Mouse (Mus musculus) embryonic facial prominence, embryonic 10.5 days (tissue): ENCODE measurements around the gene Efl1. TPM values are rescaled to one million over a fixed set of nuclear protein-coding genes. Genes with fewer than 3 reads are reported as not detected.

ENCODE experiments used
- DNase-seq: peaks from one replicate; pipeline ENCODE4 v3.0.0-alpha.2; 2017; ENCODE audit warnings: low spot score
- H3K27ac ChIP-seq: fragments of 300-500 bp; sonication (generic); replicated peaks from 2 replicates; pipeline ENCODE4 v1.5.1; 2016; ENCODE audit warnings: mild to moderate bottlenecking
- H3K27me3 ChIP-seq: fragments of 300-500 bp; sonication (generic); replicated peaks from 2 replicates; pipeline ENCODE4 v1.6.1; 2016; ENCODE audit warnings: low read depth, mild to moderate bottlenecking; ENCODE audit not compliant: poor library complexity, severe bottlenecking
- H3K36me3 ChIP-seq: fragments of 300-500 bp; sonication (generic); replicated peaks from 2 replicates; pipeline ENCODE4 v1.6.1; 2016; ENCODE audit warnings: mild to moderate bottlenecking, moderate library complexity
- H3K4me1 ChIP-seq: fragments of 300-500 bp; sonication (generic); 2 replicates; pipeline ENCODE4 v1.6.1; 2016
- H3K4me3 ChIP-seq: fragments of 300-500 bp; sonication (generic); 2 replicates; pipeline ENCODE4 v1.5.1; 2016; ENCODE audit warnings: mild to moderate bottlenecking, moderate library complexity
- H3K9me3 ChIP-seq: fragments of 300-500 bp; sonication (generic); 2 replicates; pipeline ENCODE4 v1.6.1; 2016; ENCODE audit warnings: mild to moderate bottlenecking
- WGBS: fragments of 180-500 bp; shearing (Covaris S2); methylation state at CpG from one replicate; pipeline ENCODE4 v1.1.7; 2016; 5-methylcytosine and 5-hydroxymethylcytosine counted together
- polyA plus RNA-seq: library from polyadenylated mRNA; unstranded; fragments of >200 nt; fragmentation: Nextera tagmentation; extraction: Ambion mirVana; gene quantifications from 2 replicates; pipeline ENCODE4 v1.2.1, GENCODE M21; 2016

Efl1 gene
- polyA plus RNA-seq, 1 experiment from 2014 or later, result 23.1 TPM

DNA sequence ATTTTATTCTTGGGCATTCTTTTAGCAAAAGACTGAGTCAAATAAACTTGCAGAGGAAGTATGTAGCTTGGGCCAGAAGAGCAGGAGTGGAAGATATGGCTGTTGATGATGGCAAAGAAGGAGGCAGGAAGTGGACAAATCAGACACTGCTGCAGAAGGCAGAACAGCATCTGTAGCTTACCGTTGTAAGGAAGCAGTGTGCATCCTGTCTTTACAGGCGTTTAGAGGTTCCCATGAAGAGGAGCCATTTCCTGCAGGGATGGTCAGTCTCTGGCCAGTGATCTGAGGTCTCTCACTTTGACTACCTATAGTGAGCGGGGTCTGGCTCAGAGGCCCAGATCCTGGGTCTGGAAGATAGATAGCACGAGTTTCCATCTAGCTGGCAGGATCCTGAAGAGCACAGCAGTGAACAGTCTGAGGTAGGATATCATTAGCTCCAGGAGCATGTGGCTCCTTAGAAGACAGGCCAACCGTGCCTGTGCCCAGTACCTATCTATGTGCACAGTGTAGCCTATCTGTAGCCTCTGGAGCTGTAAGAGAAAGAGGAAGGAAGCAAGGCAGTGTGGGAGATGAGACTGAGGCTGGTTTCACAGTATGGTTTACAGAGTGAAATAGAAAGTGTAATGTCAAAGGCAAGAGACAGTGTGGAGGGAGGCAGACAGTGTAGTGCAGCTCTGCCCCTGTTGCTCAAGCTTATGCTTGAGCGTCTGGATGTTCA, 42.8 kb downstream of the Efl1 start:
- Histone ChIP-seq H3K9me3 (no peaks in the 10 kb centered on the region), H3K4me1 (peaks cover 9% of the 10 kb centered on the region), H3K36me3 (peaks cover 78% of the 10 kb centered on the region), H3K27ac (no peak overlapping the region), H3K4me3 (no peak overlapping the region), H3K27me3 (no peaks in the 10 kb centered on the region)
- 88% methylated on average over 6 of the region's 6 CpGs for WGBS
- no peak for DNase-seq

DNA sequence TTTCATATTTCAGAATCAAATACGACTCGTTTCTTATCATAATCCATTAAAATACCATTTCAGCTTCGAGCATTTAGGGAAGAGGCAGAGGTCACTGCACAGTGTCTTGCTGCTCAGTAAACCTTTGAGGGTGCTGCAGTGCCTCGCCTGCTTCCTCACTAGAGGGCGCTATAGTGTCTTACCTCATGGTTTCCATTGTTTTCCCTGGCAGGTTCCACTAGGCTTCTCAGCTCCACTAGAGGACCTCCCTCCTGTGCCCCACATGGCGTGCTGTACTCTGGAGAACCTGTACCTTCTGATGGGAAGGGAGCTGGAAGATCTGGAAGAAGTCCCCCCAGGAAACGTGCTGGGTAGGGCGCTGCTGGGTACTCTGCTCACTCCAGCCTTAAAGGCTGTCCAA, 49.3 kb downstream of the Efl1 start:
- no peaks in the 10 kb centered on the region for H3K27me3 ChIP-seq
- no peak for DNase-seq
- H3K36me3 ChIP-seq, result peaks cover 72% of the 10 kb centered on the region
- no peaks in the 10 kb centered on the region for H3K9me3 ChIP-seq
- no peak overlapping the region for H3K27ac ChIP-seq
- no peak overlapping the region for H3K4me3 ChIP-seq
- H3K4me1 ChIP-seq, result peaks cover 8% of the 10 kb centered on the region; the same call in 1 of the 2 replicates
- WGBS, result 79% methylated on average over 8 of the region's 8 CpGs

GRCm38 (mm10) chr7:82698968-82699367, 50.6 kb downstream of the Efl1 start:
- Histone ChIP-seq H3K27me3 (no peaks in the 10 kb centered on the region), H3K4me3 (no peak overlapping the region), H3K9me3 (no peaks in the 10 kb centered on the region), H3K27ac (no peak overlapping the region), H3K36me3 (peaks cover 59% of the 10 kb centered on the region), H3K4me1 (peaks cover 17% of the 10 kb centered on the region; the same call in 1 of the 2 replicates)
- no peak for DNase-seq
- WGBS, result 97% methylated on average over 3 of the region's 3 CpGs

DNA sequence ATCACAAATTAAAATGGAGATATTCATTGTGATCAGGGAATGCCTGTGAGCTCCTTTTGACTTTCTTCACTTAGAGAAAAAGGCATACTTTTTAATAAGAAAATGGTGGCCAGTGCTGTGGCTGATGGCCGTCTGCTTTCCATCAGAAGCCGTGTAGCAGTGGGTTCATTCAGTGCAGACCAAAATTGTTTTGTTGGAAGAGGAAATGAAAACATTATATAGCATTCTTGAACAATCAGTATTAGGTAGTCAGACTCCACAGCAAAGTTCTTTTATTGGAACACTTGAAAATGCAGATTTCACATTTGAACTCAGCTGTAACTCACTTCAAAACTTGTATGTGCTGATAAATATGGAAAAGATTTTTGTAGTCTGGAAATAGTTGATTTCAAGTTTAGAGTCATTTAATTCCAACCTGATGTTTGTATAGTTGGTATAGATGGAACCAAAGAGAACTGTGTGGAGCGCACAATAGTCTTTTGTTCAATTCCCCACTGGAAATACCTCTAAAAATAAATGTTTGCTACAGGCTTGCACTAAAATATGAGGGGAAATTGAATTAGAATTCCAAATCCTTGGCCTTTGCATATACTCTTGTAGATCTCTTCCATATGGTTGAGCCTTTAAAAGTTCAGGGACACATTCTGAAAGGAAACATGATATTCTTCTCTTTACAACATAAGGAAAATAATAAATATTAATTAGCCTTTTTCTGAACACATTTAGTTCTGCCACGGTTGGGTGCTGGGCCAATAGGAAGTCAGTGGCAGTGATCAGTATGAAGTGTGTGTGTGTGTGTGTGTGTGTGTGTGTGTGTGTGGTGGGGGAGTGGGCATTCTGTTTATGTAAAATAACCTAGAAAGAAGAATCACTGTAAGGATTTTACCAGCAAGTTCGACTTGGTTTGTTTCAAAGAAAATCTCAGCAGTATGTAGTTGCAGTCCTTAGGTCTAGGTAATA, 54.2 kb downstream of the Efl1 start:
- H3K27ac ChIP-seq, result peak overlapping the region; percentile 74; the same call in 1 of the 2 replicates
- 56% methylated on average over 5 of the region's 5 CpGs for WGBS
- H3K36me3 ChIP-seq, result peaks cover 44% of the 10 kb centered on the region
- H3K4me3 ChIP-seq, result no peak overlapping the region
- peaks cover 18% of the 10 kb centered on the region; the same call in 1 of the 2 replicates for H3K4me1 ChIP-seq
- no peaks in the 10 kb centered on the region for H3K9me3 ChIP-seq
- no peaks in the 10 kb centered on the region for H3K27me3 ChIP-seq
- DNase-seq, result peak; percentile 48

DNA sequence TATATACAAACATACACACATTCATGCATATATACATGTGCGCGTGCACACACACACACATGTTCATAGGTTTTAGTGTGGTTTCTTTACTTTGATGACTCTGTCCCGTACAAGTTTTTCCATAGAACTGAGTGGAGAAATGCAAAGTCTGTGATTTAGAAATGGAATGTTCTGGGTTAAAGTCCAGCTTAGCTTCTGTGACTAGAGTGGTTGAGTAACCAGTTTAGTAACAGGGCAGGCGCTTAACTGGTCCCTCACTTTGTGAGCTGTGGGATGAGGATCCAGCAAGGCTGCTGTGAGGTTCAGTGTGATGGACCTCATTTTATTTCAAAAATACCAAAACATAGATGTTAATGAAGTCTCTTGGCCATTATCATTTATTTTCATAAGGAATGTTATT, 60.8 kb downstream of the Efl1 start:
- peaks cover 11% of the 10 kb centered on the region; the same call in 1 of the 2 replicates for H3K4me1 ChIP-seq
- no peaks in the 10 kb centered on the region for H3K27me3 ChIP-seq
- DNase-seq, result no peak
- no peaks in the 10 kb centered on the region for H3K9me3 ChIP-seq
- H3K27ac ChIP-seq, result no peak overlapping the region
- no peak overlapping the region for H3K4me3 ChIP-seq
- WGBS, result 96% methylated on average over 4 of the region's 4 CpGs
- H3K36me3 ChIP-seq, result peaks cover 18% of the 10 kb centered on the region

DNA sequence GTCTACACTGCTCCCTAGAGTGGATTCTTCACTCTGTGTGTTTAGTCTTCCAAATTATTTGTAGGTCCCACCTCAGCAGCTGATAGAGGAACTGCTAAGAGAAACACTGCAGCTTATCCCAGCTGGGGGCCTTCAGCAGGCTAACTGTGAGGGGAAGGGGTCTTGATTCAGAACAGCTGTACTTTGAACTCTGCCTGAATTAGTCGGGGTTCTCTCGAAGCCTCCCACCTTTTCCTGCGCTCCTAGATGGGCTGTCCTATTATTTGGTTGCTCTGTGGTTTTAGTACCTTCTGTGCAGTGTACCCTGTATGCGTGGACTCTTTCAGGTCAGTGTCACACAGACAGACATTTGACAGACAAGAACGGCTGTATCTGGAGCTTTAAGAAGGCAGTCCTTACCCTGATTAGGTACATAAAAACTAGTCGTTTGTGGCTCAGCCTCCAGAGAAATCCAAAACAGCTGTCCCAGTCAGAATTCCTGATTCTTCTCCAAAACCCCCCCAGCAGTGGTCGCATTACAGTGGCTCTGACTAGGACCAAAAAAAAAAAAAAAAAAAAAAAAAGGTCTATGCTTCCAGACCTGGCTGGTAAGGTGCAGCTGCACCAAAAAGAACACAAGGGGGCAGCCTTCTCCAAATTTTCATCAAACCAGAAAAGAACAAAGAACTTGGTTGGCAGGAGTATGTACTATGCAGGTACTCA, 66.9 kb downstream of the Efl1 start:
- H3K4me1 ChIP-seq, result peaks cover 61% of the 10 kb centered on the region
- H3K27me3 ChIP-seq, result no peaks in the 10 kb centered on the region
- DNase-seq, result peak; percentile 77
- peaks cover 5% of the 10 kb centered on the region for H3K36me3 ChIP-seq
- H3K27ac ChIP-seq, result peak overlapping the region; percentile 87
- no peaks in the 10 kb centered on the region for H3K9me3 ChIP-seq
- peak overlapping the region; percentile 13; the same call in 1 of the 2 replicates for H3K4me3 ChIP-seq
- 30% methylated on average over 7 of the region's 7 CpGs for WGBS

DNA sequence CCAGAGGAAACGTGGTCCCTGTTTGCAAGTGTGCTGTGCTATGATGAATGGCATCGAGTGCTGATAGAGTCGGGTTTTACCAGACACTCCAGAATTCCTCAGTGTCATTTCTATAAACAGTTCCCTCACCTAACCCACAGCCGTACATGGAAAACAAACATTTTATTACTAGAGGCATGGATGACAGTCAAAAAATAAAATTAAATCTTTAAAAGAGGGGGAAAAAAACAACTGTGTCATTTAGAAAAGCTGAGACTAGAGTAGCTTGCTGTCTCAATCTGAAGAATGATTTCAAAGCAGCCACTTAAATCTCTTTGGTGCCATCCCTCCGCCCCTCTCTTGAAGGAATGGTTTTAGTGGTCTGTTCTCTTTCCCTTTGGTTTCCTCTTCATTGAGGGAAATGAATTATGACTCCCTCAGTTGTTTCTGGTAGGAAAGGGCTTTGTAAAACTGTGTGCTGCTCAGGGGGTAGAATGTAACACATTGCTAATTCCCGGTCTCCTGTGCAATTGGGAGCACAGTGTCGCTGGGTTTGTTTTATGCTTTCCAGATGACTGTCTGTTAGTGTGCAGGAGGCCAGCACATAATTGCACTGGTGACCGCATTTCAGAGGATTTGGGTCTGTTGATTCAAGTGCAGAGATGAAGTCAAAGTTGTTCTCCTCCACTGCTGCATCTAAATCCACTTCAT, 67.6 kb downstream of the Efl1 start:
- Histone ChIP-seq H3K27me3 (no peaks in the 10 kb centered on the region), H3K4me1 (peaks cover 68% of the 10 kb centered on the region), H3K4me3 (no peak overlapping the region), H3K36me3 (peaks cover 5% of the 10 kb centered on the region), H3K27ac (peak overlapping the region; percentile 87), H3K9me3 (no peaks in the 10 kb centered on the region)
- DNase-seq, result peak; percentile 71
- WGBS, result 37% methylated on average over 8 of the region's 8 CpGs

- peak overlapping the region; percentile 75 for H3K27ac ChIP-seq
- H3K27me3 ChIP-seq, result no peaks in the 10 kb centered on the region
- H3K4me3 ChIP-seq, result no peak overlapping the region
- no peaks in the 10 kb centered on the region for H3K36me3 ChIP-seq
- peaks cover 89% of the 10 kb centered on the region for H3K4me1 ChIP-seq
- no peaks in the 10 kb centered on the region for H3K9me3 ChIP-seq
- peak; percentile 57 for DNase-seq
- 74% methylated on average over 5 of the region's 5 CpGs for WGBS
Observed at GRCm38 (mm10) chr7:82719285-82719684, 70.9 kb downstream of the Efl1 start.

- Histone ChIP-seq H3K27ac (peak overlapping the region; percentile 75), H3K27me3 (no peaks in the 10 kb centered on the region), H3K9me3 (no peaks in the 10 kb centered on the region), H3K4me3 (no peak overlapping the region), H3K4me1 (peaks cover 89% of the 10 kb centered on the region), H3K36me3 (no peaks in the 10 kb centered on the region)
- DNase-seq, result no peak
- 88% methylated on average over 5 of the region's 5 CpGs for WGBS
Observed at GRCm38 (mm10) chr7:82719740-82720139, 71.3 kb downstream of the Efl1 start.

- no peaks in the 10 kb centered on the region for H3K36me3 ChIP-seq
- H3K9me3 ChIP-seq, result no peaks in the 10 kb centered on the region
- peaks cover 89% of the 10 kb centered on the region for H3K4me1 ChIP-seq
- 47% methylated on average over 7 of the region's 7 CpGs for WGBS
- H3K27me3 ChIP-seq, result no peaks in the 10 kb centered on the region
- DNase-seq, result peak; percentile 60
- peak overlapping the region; percentile 75 for H3K27ac ChIP-seq
- H3K4me3 ChIP-seq, result no peak overlapping the region
Observed at GRCm38 (mm10) chr7:82720501-82720900, 72.1 kb downstream of the Efl1 start.

DNA sequence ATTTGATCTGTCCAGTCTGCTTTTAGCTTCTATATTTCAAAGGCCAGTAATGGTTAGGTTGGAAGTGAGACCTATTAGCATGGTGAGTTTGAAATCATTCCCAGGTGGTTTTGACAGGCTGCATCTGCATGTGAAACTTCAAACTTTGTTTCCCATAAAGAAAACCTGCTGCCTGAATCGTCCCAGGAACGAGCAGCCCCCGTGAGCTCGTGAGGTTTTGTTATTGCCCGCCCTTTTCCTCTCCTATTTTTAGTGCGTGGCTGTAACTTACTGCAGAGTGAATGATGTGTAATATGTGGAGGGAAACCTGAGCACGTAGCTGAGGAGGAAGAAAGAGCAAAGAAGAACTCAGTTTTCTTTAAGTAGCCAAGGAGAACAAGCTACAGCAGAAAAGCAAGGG, 72.5 kb downstream of the Efl1 start:
- H3K36me3 ChIP-seq, result no peaks in the 10 kb centered on the region
- 41% methylated on average over 7 of the region's 7 CpGs for WGBS
- no peaks in the 10 kb centered on the region for H3K9me3 ChIP-seq
- no peaks in the 10 kb centered on the region for H3K27me3 ChIP-seq
- peaks cover 91% of the 10 kb centered on the region for H3K4me1 ChIP-seq
- peak overlapping the region; percentile 75 for H3K27ac ChIP-seq
- DNase-seq, result peak; percentile 60
- H3K4me3 ChIP-seq, result no peak overlapping the region
